Mouse (Mus musculus): ENCODE data around the gene Clptm1. TPM values are rescaled to one million over a fixed set of nuclear protein-coding genes. Genes with fewer than 3 reads are reported as not detected.

Gene Clptm1
- polyA plus RNA-seq, 1 experiment from 2014 or later = 40.3 TPM

- DNase-seq (peak; percentile 52), ATAC-seq (peak; percentile 21)
- Histone ChIP-seq H3K4me1 (ENCODE audit: insufficient read depth) (peaks cover 9% of the 10 kb centered on the region), H3K9me3 (ENCODE audit: low read length) (no peaks in the 10 kb centered on the region), H3K4me3 (ENCODE audit: low read depth, low read length) (no peak overlapping the region; the same call in 1 of the 2 replicates), H3K9ac (replicated peaks) (peak overlapping the region; percentile 33), H3K27ac (ENCODE audit: low read depth) (peak overlapping the region; percentile 98), H3K27me3 (ENCODE audit: insufficient read depth, low read length) (no peaks in the 10 kb centered on the region), H3K36me3 (replicated peaks; ENCODE audit: insufficient read depth, low read length) (0 out of 2 replicates have a peak, but pooled peaks cover 3% of the 10 kb centered on the region), H3K4me2 (ENCODE audit: low read depth, low read length) (peak overlapping the region; percentile 48)
- 39% methylated on average over 10 of the region's 10 CpGs for WGBS (ENCODE audit: insufficient replicate concordance)
- no peak for TF ChIP-seq CTCF (IDR thresholded peaks at IDR 0.05; ENCODE audit: low read depth)
- TF ChIP-seq EP300 (IDR thresholded peaks at IDR 0.05; ENCODE audit: low read depth) = no peak
Observed at GRCm38 (mm10) chr7:19675824-19676223, 11.0 kb upstream of the Clptm1 start.

- Histone ChIP-seq H3K4me2 (ENCODE audit: low read depth, low read length) (no peak overlapping the region), H3K27me3 (ENCODE audit: insufficient read depth, low read length) (no peaks in the 10 kb centered on the region), H3K36me3 (replicated peaks; ENCODE audit: insufficient read depth, low read length) (0 out of 2 replicates have a peak, but pooled peaks cover 3% of the 10 kb centered on the region), H3K9me3 (ENCODE audit: low read length) (no peaks in the 10 kb centered on the region), H3K4me3 (ENCODE audit: low read depth, low read length) (no peak overlapping the region), H3K9ac (replicated peaks) (no peak overlapping the region), H3K27ac (ENCODE audit: low read depth) (no peak overlapping the region), H3K4me1 (ENCODE audit: insufficient read depth) (peaks cover 19% of the 10 kb centered on the region)
- ATAC-seq (no peak), DNase-seq (no peak)
- TF ChIP-seq CTCF (IDR thresholded peaks at IDR 0.05; ENCODE audit: low read depth) (no peak), EP300 (IDR thresholded peaks at IDR 0.05; ENCODE audit: low read depth) (no peak)
- WGBS (ENCODE audit: insufficient replicate concordance) = 62% methylated on average over 14 of the region's 14 CpGs
Observed at GRCm38 (mm10) chr7:19673083-19673699, 8.4 kb upstream of the Clptm1 start.

- 76% methylated on average over 10 of the region's 10 CpGs for WGBS (ENCODE audit: insufficient replicate concordance)
- no peaks in the 10 kb centered on the region for H3K27me3 ChIP-seq (ENCODE audit: insufficient read depth, low read length)
- DNase-seq (no peak), ATAC-seq (no peak)
- 0 out of 2 replicates have a peak, but pooled peaks cover 3% of the 10 kb centered on the region for H3K36me3 ChIP-seq (replicated peaks; ENCODE audit: insufficient read depth, low read length)
- no peaks in the 10 kb centered on the region for H3K9me3 ChIP-seq (ENCODE audit: low read length)
- H3K4me2 ChIP-seq (ENCODE audit: low read depth, low read length) = no peak overlapping the region
- H3K9ac ChIP-seq (replicated peaks) = no peak overlapping the region
- no peak for TF ChIP-seq CTCF (IDR thresholded peaks at IDR 0.05; ENCODE audit: low read depth)
- no peak overlapping the region for H3K4me3 ChIP-seq (ENCODE audit: low read depth, low read length)
- peaks cover 15% of the 10 kb centered on the region for H3K4me1 ChIP-seq (ENCODE audit: insufficient read depth)
- H3K27ac ChIP-seq (ENCODE audit: low read depth) = no peak overlapping the region
Observed at GRCm38 (mm10) chr7:19671511-19671910, 6.7 kb upstream of the Clptm1 start.

GRCm38 (mm10) chr7:19668947-19669721 lies 4.3 kb upstream of the Clptm1 start:
- peak overlapping the region; percentile 55 for H3K4me2 ChIP-seq (ENCODE audit: low read depth, low read length)
- no peaks in the 10 kb centered on the region for H3K27me3 ChIP-seq (ENCODE audit: insufficient read depth, low read length)
- 5% methylated on average over 10 of the region's 10 CpGs for WGBS (ENCODE audit: insufficient replicate concordance)
- no peak overlapping the region; the same call in 1 of the 2 replicates for H3K4me3 ChIP-seq (ENCODE audit: low read depth, low read length)
- 0 out of 2 replicates have a peak, but pooled peaks cover 3% of the 10 kb centered on the region for H3K36me3 ChIP-seq (replicated peaks; ENCODE audit: insufficient read depth, low read length)
- H3K9me3 ChIP-seq (ENCODE audit: low read length) = no peaks in the 10 kb centered on the region
- TF ChIP-seq EP300 (IDR thresholded peaks at IDR 0.05; ENCODE audit: low read depth) (peak; percentile 49; the same call in 1 of the 2 replicates), CTCF (IDR thresholded peaks at IDR 0.05; ENCODE audit: low read depth) (peak; percentile 99)
- peak overlapping the region; percentile 48 for H3K9ac ChIP-seq (replicated peaks)
- peaks cover 22% of the 10 kb centered on the region for H3K4me1 ChIP-seq (ENCODE audit: insufficient read depth)
- peak; percentile 91 for DNase-seq
- H3K27ac ChIP-seq (ENCODE audit: low read depth) = peak overlapping the region; percentile 90
- ATAC-seq = peak; percentile 64

GRCm38 (mm10) chr7:19667434-19667833 lies 2.6 kb upstream of the Clptm1 start:
- no peak overlapping the region for H3K9ac ChIP-seq (replicated peaks)
- peaks cover 33% of the 10 kb centered on the region for H3K4me1 ChIP-seq (ENCODE audit: insufficient read depth)
- DNase-seq (no peak), ATAC-seq (no peak)
- H3K27ac ChIP-seq (ENCODE audit: low read depth) = peak overlapping the region; percentile 77
- no peak overlapping the region for H3K4me2 ChIP-seq (ENCODE audit: low read depth, low read length)
- no peaks in the 10 kb centered on the region for H3K27me3 ChIP-seq (ENCODE audit: insufficient read depth, low read length)
- TF ChIP-seq EP300 (IDR thresholded peaks at IDR 0.05; ENCODE audit: low read depth) (no peak), CTCF (IDR thresholded peaks at IDR 0.05; ENCODE audit: low read depth) (no peak)
- H3K4me3 ChIP-seq (ENCODE audit: low read depth, low read length) = no peak overlapping the region
- H3K9me3 ChIP-seq (ENCODE audit: low read length) = no peaks in the 10 kb centered on the region
- 0 out of 2 replicates have a peak, but pooled peaks cover 3% of the 10 kb centered on the region for H3K36me3 ChIP-seq (replicated peaks; ENCODE audit: insufficient read depth, low read length)
- WGBS (ENCODE audit: insufficient replicate concordance) = 52% methylated on average over 2 of the region's 2 CpGs

- Histone ChIP-seq H3K36me3 (replicated peaks; ENCODE audit: insufficient read depth, low read length) (peaks cover 6% of the 10 kb centered on the region; the same call in 1 of the 2 replicates), H3K27ac (ENCODE audit: low read depth) (peak overlapping the region; percentile 97), H3K4me1 (ENCODE audit: insufficient read depth) (peaks cover 33% of the 10 kb centered on the region), H3K9ac (replicated peaks) (no peak overlapping the region), H3K4me3 (ENCODE audit: low read depth, low read length) (no peak overlapping the region), H3K27me3 (ENCODE audit: insufficient read depth, low read length) (no peaks in the 10 kb centered on the region), H3K9me3 (ENCODE audit: low read length) (no peaks in the 10 kb centered on the region), H3K4me2 (ENCODE audit: low read depth, low read length) (no peak overlapping the region)
- WGBS (ENCODE audit: insufficient replicate concordance) = 69% methylated on average over 3 of the region's 3 CpGs
- ATAC-seq (no peak), DNase-seq (peak; percentile 48)
- peak; percentile 56 for TF ChIP-seq CTCF (IDR thresholded peaks at IDR 0.05; ENCODE audit: low read depth)
- no peak for TF ChIP-seq EP300 (IDR thresholded peaks at IDR 0.05; ENCODE audit: low read depth)
Observed at GRCm38 (mm10) chr7:19666750-19667149, 1.9 kb upstream of the Clptm1 start.
